Mouse (Mus musculus): ENCODE measurements around the gene Slc44a5. TPM values are rescaled to one million over a fixed set of nuclear protein-coding genes. Genes with fewer than 3 reads are reported as not detected.

The Slc44a5 gene
- polyA plus RNA-seq, 1 experiment = 0.05 TPM

GRCm38 (mm10) chr3:154193189-154193840, 220.1 kb downstream of the Slc44a5 start:
- Histone ChIP-seq H3K4me3 (ENCODE audit: control insufficient read depth, insufficient read depth, low read length) (no peak overlapping the region), H3K27ac (ENCODE audit: control insufficient read depth, insufficient read depth, low read length) (no peak overlapping the region), H3K4me1 (replicated peaks; ENCODE audit: control insufficient read depth, insufficient read depth, low read length) (no peaks in the 10 kb centered on the region), H3K36me3 (ENCODE audit: control insufficient read depth, insufficient read depth, low read length) (no peaks in the 10 kb centered on the region), H3K27me3 (ENCODE audit: control insufficient read depth, insufficient read depth, low read length) (no peaks in the 10 kb centered on the region)
- no peak for DNase-seq
- TF ChIP-seq POLR2A (IDR thresholded peaks at IDR 0.05; ENCODE audit: control insufficient read depth, extremely low read depth, insufficient read depth, low read length, poor library complexity) = no peak
- no peak for TF ChIP-seq CTCF (IDR thresholded peaks at IDR 0.05; ENCODE audit: borderline replicate concordance, control insufficient read depth, extremely low read depth, insufficient read depth, low read length, poor library complexity)
- WGBS = 87% methylated on average over 10 of the region's 10 CpGs

GRCm38 (mm10) chr3:154200422-154200828, 227.2 kb downstream of the Slc44a5 start:
- WGBS = 64% methylated on average over 8 of the region's 8 CpGs
- no peak overlapping the region for H3K27ac ChIP-seq (ENCODE audit: control insufficient read depth, insufficient read depth, low read length)
- TF ChIP-seq CTCF (IDR thresholded peaks at IDR 0.05; ENCODE audit: borderline replicate concordance, control insufficient read depth, extremely low read depth, insufficient read depth, low read length, poor library complexity) = no peak
- H3K4me3 ChIP-seq (ENCODE audit: control insufficient read depth, insufficient read depth, low read length) = no peak overlapping the region
- H3K36me3 ChIP-seq (ENCODE audit: control insufficient read depth, insufficient read depth, low read length) = no peaks in the 10 kb centered on the region
- no peak for DNase-seq
- no peaks in the 10 kb centered on the region for H3K27me3 ChIP-seq (ENCODE audit: control insufficient read depth, insufficient read depth, low read length)
- H3K4me1 ChIP-seq (replicated peaks; ENCODE audit: control insufficient read depth, insufficient read depth, low read length) = no peaks in the 10 kb centered on the region

- no peak for DNase-seq
- WGBS = 95% methylated on average over 12 of the region's 12 CpGs
These were observed 228.6 kb downstream of the Slc44a5 start for GRCm38 (mm10) chr3:154201796-154202195.

DNA sequence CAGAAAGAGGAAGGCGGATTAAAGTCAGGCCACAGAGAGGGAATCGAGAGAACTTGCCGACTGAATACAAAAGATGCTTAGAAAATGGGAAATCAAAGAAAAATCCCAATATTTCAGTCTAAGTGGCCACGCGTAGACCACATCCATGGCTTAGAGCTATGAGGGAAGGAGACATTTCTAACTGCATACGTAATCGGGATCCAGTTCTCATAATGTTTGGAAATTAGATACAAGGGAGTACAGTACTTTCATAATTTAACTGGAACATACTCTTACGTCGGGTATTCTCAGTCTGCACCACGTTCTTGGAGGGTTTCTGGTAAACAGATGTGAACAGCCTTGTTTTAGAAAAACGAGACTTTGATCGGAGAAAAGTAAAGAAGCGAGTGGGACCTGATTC, 229.1 kb downstream of the Slc44a5 start:
- DNase-seq = no peak
- 93% methylated on average over 13 of the region's 13 CpGs for WGBS
- Histone ChIP-seq H3K4me3 (ENCODE audit: control insufficient read depth, insufficient read depth, low read length) (no peak overlapping the region), H3K27me3 (ENCODE audit: control insufficient read depth, insufficient read depth, low read length) (no peaks in the 10 kb centered on the region), H3K36me3 (ENCODE audit: control insufficient read depth, insufficient read depth, low read length) (no peaks in the 10 kb centered on the region), H3K4me1 (replicated peaks; ENCODE audit: control insufficient read depth, insufficient read depth, low read length) (no peaks in the 10 kb centered on the region), H3K27ac (ENCODE audit: control insufficient read depth, insufficient read depth, low read length) (no peak overlapping the region)
- TF ChIP-seq CTCF (IDR thresholded peaks at IDR 0.05; ENCODE audit: borderline replicate concordance, control insufficient read depth, extremely low read depth, insufficient read depth, low read length, poor library complexity) = no peak
- TF ChIP-seq POLR2A (IDR thresholded peaks at IDR 0.05; ENCODE audit: control insufficient read depth, extremely low read depth, insufficient read depth, low read length, poor library complexity) = no peak

More at GRCm38 (mm10) chr3:154201796-154202195, 228.6 kb downstream of the Slc44a5 start:
- Histone ChIP-seq H3K27me3 (ENCODE audit: control insufficient read depth, insufficient read depth, low read length) (no peaks in the 10 kb centered on the region), H3K4me3 (ENCODE audit: control insufficient read depth, insufficient read depth, low read length) (no peak overlapping the region), H3K27ac (ENCODE audit: control insufficient read depth, insufficient read depth, low read length) (no peak overlapping the region), H3K36me3 (ENCODE audit: control insufficient read depth, insufficient read depth, low read length) (no peaks in the 10 kb centered on the region), H3K4me1 (replicated peaks; ENCODE audit: control insufficient read depth, insufficient read depth, low read length) (no peaks in the 10 kb centered on the region)
- TF ChIP-seq POLR2A (IDR thresholded peaks at IDR 0.05; ENCODE audit: control insufficient read depth, extremely low read depth, insufficient read depth, low read length, poor library complexity) = no peak
- TF ChIP-seq CTCF (IDR thresholded peaks at IDR 0.05; ENCODE audit: borderline replicate concordance, control insufficient read depth, extremely low read depth, insufficient read depth, low read length, poor library complexity) = no peak

GRCm38 (mm10) chr3:154208479-154208878, 235.2 kb downstream of the Slc44a5 start:
- no peaks in the 10 kb centered on the region for H3K36me3 ChIP-seq (ENCODE audit: control insufficient read depth, insufficient read depth, low read length)
- WGBS = 95% methylated on average over 2 of the region's 2 CpGs
- TF ChIP-seq CTCF (IDR thresholded peaks at IDR 0.05; ENCODE audit: borderline replicate concordance, control insufficient read depth, extremely low read depth, insufficient read depth, low read length, poor library complexity) (no peak), POLR2A (IDR thresholded peaks at IDR 0.05; ENCODE audit: control insufficient read depth, extremely low read depth, insufficient read depth, low read length, poor library complexity) (no peak)
- H3K4me1 ChIP-seq (replicated peaks; ENCODE audit: control insufficient read depth, insufficient read depth, low read length) = no peaks in the 10 kb centered on the region
- H3K27me3 ChIP-seq (ENCODE audit: control insufficient read depth, insufficient read depth, low read length) = no peaks in the 10 kb centered on the region
- no peak overlapping the region for H3K27ac ChIP-seq (ENCODE audit: control insufficient read depth, insufficient read depth, low read length)
- no peak overlapping the region for H3K4me3 ChIP-seq (ENCODE audit: control insufficient read depth, insufficient read depth, low read length)
- DNase-seq = no peak

DNA sequence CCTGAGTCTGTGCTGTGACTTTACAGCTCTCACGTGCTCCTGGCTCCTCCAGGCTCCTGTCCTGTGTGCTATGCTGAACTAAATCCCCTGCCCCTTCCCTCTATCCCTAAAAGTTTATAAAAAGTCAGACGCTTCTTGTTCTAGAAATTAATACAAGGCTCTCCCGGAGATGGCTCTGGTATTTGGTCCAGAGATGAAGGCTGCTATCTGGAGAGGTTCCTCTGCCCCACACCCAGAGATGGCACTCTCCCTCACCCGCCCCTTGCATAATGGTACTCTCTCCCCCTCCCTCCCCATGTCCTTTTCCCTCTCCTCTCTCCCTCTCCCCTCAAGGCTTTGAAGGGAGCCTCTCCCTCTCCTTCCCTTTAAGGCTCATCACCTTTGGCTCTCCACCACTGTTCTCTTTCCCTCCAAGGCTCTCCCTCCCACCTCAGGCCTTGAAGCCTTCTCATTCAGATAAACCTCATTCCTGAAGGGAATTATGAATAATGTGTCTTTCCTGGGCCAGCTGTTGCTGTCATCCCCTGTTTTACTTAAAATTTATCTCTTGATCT, 236.0 kb downstream of the Slc44a5 start:
- no peak for DNase-seq
- Histone ChIP-seq H3K27ac (ENCODE audit: control insufficient read depth, insufficient read depth, low read length) (no peak overlapping the region), H3K36me3 (ENCODE audit: control insufficient read depth, insufficient read depth, low read length) (no peaks in the 10 kb centered on the region), H3K4me1 (replicated peaks; ENCODE audit: control insufficient read depth, insufficient read depth, low read length) (no peaks in the 10 kb centered on the region), H3K27me3 (ENCODE audit: control insufficient read depth, insufficient read depth, low read length) (no peaks in the 10 kb centered on the region), H3K4me3 (ENCODE audit: control insufficient read depth, insufficient read depth, low read length) (no peak overlapping the region)
- WGBS = 73% methylated on average over 4 of the region's 4 CpGs
- TF ChIP-seq POLR2A (IDR thresholded peaks at IDR 0.05; ENCODE audit: control insufficient read depth, extremely low read depth, insufficient read depth, low read length, poor library complexity) (no peak), CTCF (IDR thresholded peaks at IDR 0.05; ENCODE audit: borderline replicate concordance, control insufficient read depth, extremely low read depth, insufficient read depth, low read length, poor library complexity) (no peak)

All from thymus, adult 2 months (tissue).